Mouse (Mus musculus): Measurements from ENCODE around the gene Hspbap1.

DNA sequence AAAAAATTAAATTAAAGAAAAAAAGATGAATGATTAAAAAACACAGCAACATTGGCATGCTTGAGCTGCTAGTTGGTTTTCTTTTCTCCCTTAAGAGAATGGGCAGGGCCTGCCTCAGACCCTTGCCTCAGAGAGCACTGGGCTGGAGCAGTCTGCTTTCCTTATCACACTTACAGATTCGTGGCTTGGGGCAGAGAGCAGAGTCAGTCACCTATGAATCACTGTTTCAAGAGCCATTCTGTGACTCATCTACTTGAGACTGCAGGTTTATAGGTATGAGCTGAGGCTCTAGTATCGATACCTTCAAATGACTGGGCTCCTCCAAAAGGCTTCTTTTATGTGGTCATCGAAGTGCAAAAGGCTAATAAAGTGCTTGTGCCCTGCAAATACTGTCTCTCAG lies 42.9 kb downstream of the Hspbap1 start:
- TF ChIP-seq CTCF (IDR thresholded peaks at IDR 0.05; ENCODE audit: control insufficient read depth, insufficient read depth, insufficient replicate concordance, low read depth, low read length) = no peak
- TF ChIP-seq POLR2A (IDR thresholded peaks at IDR 0.05; ENCODE audit: control insufficient read depth, low read depth, low read length) = no peak
